Mouse (Mus musculus) lung, embryonic 14.5 days (tissue): Measurements from ENCODE around the gene Lipc. TPM values are rescaled to one million over a fixed set of nuclear protein-coding genes. Genes with fewer than 3 reads are reported as not detected.

Source experiments
- ATAC-seq: fragments of 200-750 bp; cut with Nextera tagmentation; 2 replicates; pipeline ENCODE4 v1.8.0; 2017; ENCODE audit warnings: mild to moderate bottlenecking, moderate TSS enrichment, moderate library complexity; ENCODE audit not compliant: insufficient read depth
- DNase-seq: peaks from one replicate; pipeline ENCODE4 v3.0.0-alpha.2; 2015
- H3K27ac ChIP-seq: fragments of 300-500 bp; sonication (generic); 2 replicates; pipeline ENCODE4 v1.5.1; 2014; ENCODE audit warnings: low read depth, mild to moderate bottlenecking, moderate library complexity
- H3K27me3 ChIP-seq: fragments of 300-500 bp; sonication (generic); 2 replicates; pipeline ENCODE4 v1.6.1; 2014; ENCODE audit warnings: low read length, control low read depth; ENCODE audit not compliant: insufficient read depth
- H3K36me3 ChIP-seq: fragments of 300-500 bp; sonication (generic); 2 replicates; pipeline ENCODE4 v1.6.1; 2014; ENCODE audit warnings: control low read depth; ENCODE audit not compliant: insufficient read depth
- H3K4me1 ChIP-seq: fragments of 300-500 bp; sonication (generic); 2 replicates; pipeline ENCODE4 v1.6.1; 2014; ENCODE audit warnings: antibody characterized with exemption, control low read depth; ENCODE audit not compliant: insufficient read depth
- H3K4me2 ChIP-seq: fragments of 300-500 bp; sonication (generic); 2 replicates; pipeline ENCODE4 v1.6.1; 2014; ENCODE audit warnings: mild to moderate bottlenecking
- H3K4me3 ChIP-seq: fragments of 300-500 bp; sonication (generic); 2 replicates; pipeline ENCODE4 v1.5.1; 2014; ENCODE audit warnings: low read depth, low read length
- H3K9ac ChIP-seq: fragments of 300-500 bp; sonication (generic); 2 replicates; pipeline ENCODE4 v1.6.1; 2014
- H3K9me3 ChIP-seq: fragments of 300-500 bp; sonication (generic); 2 replicates; pipeline ENCODE4 v1.6.1; 2016; ENCODE audit warnings: low read depth, low read length, control low read depth
- CTCF ChIP-seq: IDR thresholded peaks from 2 replicates; pipeline ENCODE4 v1.5.1; 2016; ENCODE audit warnings: antibody characterized with exemption, low read depth
- WGBS: fragments of 180-500 bp; shearing (Covaris S2); extraction: QIAGEN DNeasy Blood & Tissue Kit; methylation state at CpG from one replicate; pipeline ENCODE4 v1.1.7; 2014; 5-methylcytosine and 5-hydroxymethylcytosine counted together
- polyA plus RNA-seq: library from polyadenylated mRNA; unstranded; fragments of >200 nt; fragmentation: Nextera tagmentation; extraction: Ambion mirVana; gene quantifications from 2 replicates; pipeline ENCODE4 v1.2.1, GENCODE M21; 2014

Lipc gene
- polyA plus RNA-seq, 1 experiment from 2014 or later = 0.11 TPM

DNA sequence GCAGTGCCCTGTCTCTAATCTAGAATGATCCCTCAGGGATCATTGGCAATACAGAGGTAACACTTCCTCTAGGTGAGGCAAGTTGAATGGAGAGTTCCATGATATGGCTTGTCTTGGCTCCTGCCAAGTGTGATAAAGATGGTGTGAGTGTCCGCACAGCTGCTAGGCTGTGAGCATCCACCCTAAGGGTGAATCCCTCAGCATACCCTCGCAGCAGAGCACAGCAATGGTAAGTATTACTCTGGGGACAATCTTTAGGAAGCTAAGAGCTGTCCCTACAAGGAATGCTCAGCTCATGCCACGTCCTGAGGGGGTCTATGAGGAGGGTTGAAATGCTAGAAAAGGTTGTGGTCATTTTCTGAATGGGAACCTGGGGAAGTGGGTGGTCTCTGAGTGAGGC lies 149.2 kb downstream of the Lipc start:
- H3K36me3 ChIP-seq = no peaks in the 10 kb centered on the region

DNA sequence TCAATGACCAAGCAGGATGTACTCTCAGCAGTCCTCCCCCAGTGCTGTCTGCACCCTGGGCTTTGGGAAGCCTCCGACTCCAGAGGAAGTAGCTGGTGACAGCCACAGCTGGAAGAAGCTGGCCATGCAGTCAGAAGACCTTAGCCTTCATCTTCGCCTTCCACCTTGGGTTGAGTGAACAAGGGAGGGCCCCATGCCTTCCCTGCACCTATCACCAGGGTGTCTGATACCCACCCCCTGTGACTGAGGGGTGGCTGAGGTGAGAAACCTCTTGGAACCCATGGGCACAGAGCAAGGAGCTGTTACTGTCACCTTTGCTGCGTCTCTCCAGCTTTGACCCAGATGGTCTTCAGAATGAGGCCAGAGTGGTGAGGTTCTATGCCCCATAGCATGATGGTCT lies 150.3 kb downstream of the Lipc start:
- DNase-seq (no peak), ATAC-seq (no peak)
- Histone ChIP-seq H3K27ac (no peak overlapping the region), H3K36me3 (no peaks in the 10 kb centered on the region), H3K9ac (no peak overlapping the region), H3K4me3 (no peak overlapping the region), H3K9me3 (no peaks in the 10 kb centered on the region), H3K27me3 (no peaks in the 10 kb centered on the region), H3K4me1 (no peaks in the 10 kb centered on the region), H3K4me2 (no peak overlapping the region)
- TF ChIP-seq CTCF = no peak
- WGBS = 78% methylated on average over 3 of the region's 3 CpGs

More for the DNA sequence above, 149.2 kb downstream of the Lipc start:
- no peak for TF ChIP-seq CTCF
- 61% methylated on average over 3 of the region's 3 CpGs for WGBS
- H3K27me3 ChIP-seq = no peaks in the 10 kb centered on the region
- H3K9ac ChIP-seq = no peak overlapping the region
- no peak for ATAC-seq
- H3K4me1 ChIP-seq = no peaks in the 10 kb centered on the region
- no peak overlapping the region for H3K4me3 ChIP-seq
- H3K9me3 ChIP-seq = no peaks in the 10 kb centered on the region
- H3K4me2 ChIP-seq = no peak overlapping the region
- H3K27ac ChIP-seq = no peak overlapping the region
- DNase-seq = no peak

DNA sequence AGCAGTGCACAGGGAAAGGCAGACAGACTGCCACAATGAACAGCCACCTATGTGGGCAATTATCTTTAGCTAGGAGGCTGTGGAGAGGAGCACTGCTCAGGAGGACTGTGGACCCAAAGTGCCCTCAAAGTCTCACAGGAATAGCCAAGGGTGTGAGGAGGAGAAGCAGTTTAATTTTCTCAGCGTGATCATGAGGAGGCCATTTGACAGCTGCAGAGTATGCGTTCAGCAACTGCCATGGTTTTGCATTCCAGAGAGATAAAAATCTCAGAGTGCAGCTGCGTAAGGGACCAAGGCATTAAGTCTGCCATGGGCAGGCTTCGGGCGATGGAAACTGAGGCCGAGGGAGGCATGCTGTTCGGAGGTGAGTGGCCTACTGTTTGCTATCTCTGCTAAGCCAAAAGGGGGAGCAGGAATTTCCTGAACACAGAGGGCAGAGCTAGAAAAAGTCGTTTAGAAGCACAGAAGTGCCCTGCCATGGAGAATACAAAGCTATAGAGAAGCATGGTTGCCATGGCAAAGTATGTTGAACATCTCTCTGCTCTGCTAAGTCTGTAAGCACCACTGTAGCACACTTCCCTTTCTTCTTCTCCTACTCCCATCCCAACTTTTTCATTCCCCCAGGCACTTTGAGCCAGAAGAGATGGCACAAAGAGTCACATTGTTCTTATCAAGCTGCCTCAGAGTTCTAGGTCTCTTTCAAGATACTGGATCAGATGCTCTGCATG lies 151.3 kb downstream of the Lipc start:
- Histone ChIP-seq H3K27me3 (no peaks in the 10 kb centered on the region), H3K4me3 (no peak overlapping the region), H3K4me2 (no peak overlapping the region), H3K27ac (no peak overlapping the region), H3K4me1 (no peaks in the 10 kb centered on the region), H3K36me3 (no peaks in the 10 kb centered on the region), H3K9me3 (no peaks in the 10 kb centered on the region), H3K9ac (no peak overlapping the region)
- TF ChIP-seq CTCF = no peak
- 31% methylated on average over 8 of the region's 8 CpGs for WGBS
- no peak for DNase-seq
- no peak for ATAC-seq

DNA sequence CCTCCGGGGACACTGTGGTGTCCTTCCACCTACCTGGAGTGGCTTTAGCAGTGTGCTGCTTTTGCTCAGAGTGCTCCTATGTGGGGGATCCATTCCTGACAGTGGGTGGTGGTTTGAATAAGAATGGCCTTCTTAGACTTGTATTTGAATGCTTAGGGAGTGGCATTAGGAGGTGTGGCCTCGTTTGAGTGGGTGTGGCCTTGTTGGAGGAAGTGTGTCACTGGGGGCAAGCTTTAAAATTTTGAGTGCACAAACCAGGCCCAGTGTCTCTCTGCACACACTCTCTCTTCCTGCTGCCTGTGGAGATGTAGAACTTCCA lies 156.6 kb downstream of the Lipc start:
- no peaks in the 10 kb centered on the region for H3K27me3 ChIP-seq
- no peak overlapping the region for H3K4me3 ChIP-seq
- ATAC-seq (no peak), DNase-seq (no peak)
- no peaks in the 10 kb centered on the region for H3K4me1 ChIP-seq
- H3K36me3 ChIP-seq = no peaks in the 10 kb centered on the region
- no peak overlapping the region for H3K9ac ChIP-seq
- no peaks in the 10 kb centered on the region for H3K9me3 ChIP-seq
- H3K27ac ChIP-seq = no peak overlapping the region
- no peak overlapping the region for H3K4me2 ChIP-seq
- WGBS = 59% methylated on average over 2 of the region's 2 CpGs
- TF ChIP-seq CTCF = no peak

DNA sequence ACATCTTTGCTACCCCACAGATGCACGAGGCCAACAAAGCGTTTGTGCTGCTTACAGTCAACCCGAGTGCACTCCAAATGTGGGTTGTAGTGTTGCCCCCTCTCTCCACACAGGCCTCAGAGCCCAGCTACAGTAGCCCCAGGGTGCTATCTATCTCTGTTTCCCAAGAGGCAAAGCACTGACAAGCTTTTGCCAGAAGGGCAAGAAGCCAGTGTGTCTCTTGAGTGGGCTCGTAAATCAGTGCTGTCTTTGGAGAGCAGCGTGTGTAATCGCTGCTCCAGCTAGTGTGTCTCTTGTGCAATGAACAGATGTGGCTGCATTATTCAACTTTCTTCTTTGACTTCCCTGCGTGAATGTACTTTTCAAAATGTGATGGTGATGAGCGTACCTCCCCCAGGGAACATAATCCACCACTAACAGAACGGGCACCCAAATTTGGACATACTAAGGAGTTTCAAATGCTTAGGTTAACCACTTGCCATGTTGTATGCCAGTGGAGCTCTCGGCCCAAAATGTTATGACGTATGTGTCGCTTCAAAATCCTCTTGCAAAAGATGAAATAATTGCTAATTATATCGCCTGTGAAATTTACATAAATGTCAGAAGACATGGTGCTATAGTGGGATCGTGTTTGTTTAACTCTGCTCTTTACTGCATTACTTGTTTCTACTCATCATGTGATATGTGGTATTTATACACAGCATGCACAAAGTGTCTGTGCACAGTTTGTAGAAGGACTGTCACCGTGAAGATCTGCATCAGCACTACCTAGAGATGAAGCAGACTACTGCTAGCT lies 157.2 kb downstream of the Lipc start:
- H3K27ac ChIP-seq = no peak overlapping the region
- no peak overlapping the region for H3K9ac ChIP-seq
- no peaks in the 10 kb centered on the region for H3K27me3 ChIP-seq
- DNase-seq (peak; percentile 61), ATAC-seq (no peak; the same call in 1 of the 2 replicates)
- H3K36me3 ChIP-seq = no peaks in the 10 kb centered on the region
- no peak overlapping the region for H3K4me3 ChIP-seq
- H3K4me2 ChIP-seq = no peak overlapping the region
- 55% methylated on average over 15 of the region's 15 CpGs for WGBS
- no peak for TF ChIP-seq CTCF
- H3K9me3 ChIP-seq = no peaks in the 10 kb centered on the region
- H3K4me1 ChIP-seq = no peaks in the 10 kb centered on the region

DNA sequence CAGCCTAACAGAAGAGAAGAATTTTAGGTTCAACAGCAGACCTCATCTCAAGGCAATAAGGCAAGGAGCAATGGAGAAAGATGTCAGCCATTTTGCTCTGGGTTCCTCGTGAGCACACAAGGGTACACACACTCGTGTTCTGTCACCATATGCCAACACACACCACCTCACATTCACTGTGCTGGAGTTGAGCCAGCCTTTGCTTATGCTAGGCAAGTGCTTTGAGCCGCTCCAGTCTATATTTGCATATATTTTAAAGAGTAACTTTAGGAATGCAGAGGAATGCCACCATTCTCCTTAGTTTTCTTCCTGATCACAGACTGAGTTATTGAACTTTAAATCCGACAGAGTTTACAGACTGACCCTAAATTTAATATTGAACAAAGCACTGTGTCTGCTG lies 161.4 kb downstream of the Lipc start:
- no peak for TF ChIP-seq CTCF
- no peak overlapping the region for H3K4me3 ChIP-seq

DNA sequence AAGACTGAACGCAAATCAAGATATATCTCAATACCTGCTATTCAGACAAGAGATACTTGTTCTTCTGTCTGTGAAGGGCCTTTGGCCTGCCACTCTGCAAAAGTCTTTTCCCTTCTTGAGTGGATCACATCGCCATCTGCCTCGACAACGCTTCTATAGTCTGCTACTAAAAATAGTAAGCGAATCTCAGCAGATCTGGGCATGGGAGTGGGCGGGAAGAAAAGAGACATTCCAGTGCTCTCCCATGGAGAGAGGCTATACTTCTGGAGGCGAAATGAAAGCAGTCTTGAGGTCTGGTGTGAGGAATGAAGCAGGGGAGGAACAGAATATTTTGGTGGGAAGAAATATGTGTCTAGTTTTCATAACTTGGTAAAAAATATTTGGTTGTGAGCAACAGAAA lies 163.3 kb downstream of the Lipc start:
- Histone ChIP-seq H3K9me3 (no peaks in the 10 kb centered on the region), H3K4me2 (no peak overlapping the region), H3K4me3 (no peak overlapping the region), H3K27ac (no peak overlapping the region), H3K36me3 (0 out of 2 replicates have a peak, but pooled peaks cover 2% of the 10 kb centered on the region), H3K9ac (no peak overlapping the region), H3K4me1 (no peaks in the 10 kb centered on the region), H3K27me3 (no peaks in the 10 kb centered on the region)
- WGBS = 71% methylated on average over 7 of the region's 7 CpGs
- DNase-seq (no peak), ATAC-seq (no peak)
- no peak for TF ChIP-seq CTCF

More for the DNA sequence above, 161.4 kb downstream of the Lipc start:
- Histone ChIP-seq H3K9ac (no peak overlapping the region), H3K4me2 (no peak overlapping the region), H3K27ac (no peak overlapping the region), H3K27me3 (no peaks in the 10 kb centered on the region), H3K4me1 (no peaks in the 10 kb centered on the region), H3K9me3 (no peaks in the 10 kb centered on the region), H3K36me3 (no peaks in the 10 kb centered on the region)
- WGBS = 77% methylated on average over 4 of the region's 4 CpGs
- no peak for ATAC-seq
- DNase-seq = no peak
